Mouse (Mus musculus) CH12.LX (cell line): ENCODE data around the gene Fars2. TPM values are rescaled to one million over a fixed set of nuclear protein-coding genes. Genes with fewer than 3 reads are reported as not detected.

Experiments used
- DNase-seq: peaks from one replicate; pipeline ENCODE4 v3.0.0-alpha.2; 2013; ENCODE audit errors: extremely low read depth
- H3K27ac ChIP-seq: 2 replicates; pipeline ENCODE4 v1.5.1; 2012; ENCODE audit warnings: low read depth, mild to moderate bottlenecking, control low read depth, moderate library complexity; ENCODE audit not compliant: insufficient read depth
- H3K27me3 ChIP-seq: replicated peaks from 2 replicates; pipeline ENCODE3; 2012; ENCODE audit warnings: inconsistent platforms
- H3K36me3 ChIP-seq, 2 experiments: replicated peaks in 1 of 2; 2 replicates each; pipeline versions ENCODE3 to v1.6.1; 2012; ENCODE audit warnings: inconsistent platforms in 1 of 2, low read length in 1 of 2, mild to moderate bottlenecking in 1 of 2, mixed read lengths in 1 of 2, moderate library complexity in 1 of 2; ENCODE audit not compliant: control insufficient read depth in 1 of 2, insufficient read depth in 1 of 2
- H3K4me1 ChIP-seq, 2 experiments: 2 replicates each; pipeline ENCODE4 v1.6.1; 2012; ENCODE audit warnings: inconsistent platforms in 1 of 2, moderate library complexity in 1 of 2; ENCODE audit not compliant: insufficient read depth in 2 of 2, control insufficient read depth in 1 of 2
- H3K4me2 ChIP-seq: 2 replicates; pipeline ENCODE4 v1.6.1; 2012; ENCODE audit warnings: low read depth, mild to moderate bottlenecking, control low read depth; ENCODE audit not compliant: poor library complexity, insufficient read depth, severe bottlenecking
- H3K4me3 ChIP-seq, 3 experiments: fragments of 150-350 bp in 1 of 3; sonication (generic) in 1 of 3; replicated peaks in 1 of 3; 2 replicates each; pipeline versions ENCODE3 to v1.5.1; 2011 to 2012; ENCODE audit warnings: low read depth in 2 of 3, low read length in 2 of 3, mild to moderate bottlenecking in 2 of 3, moderate library complexity in 2 of 3, control low read depth in 1 of 3, improper control_type of control experiment in 1 of 3, inconsistent platforms in 1 of 3, mixed read lengths in 1 of 3; ENCODE audit not compliant: poor library complexity in 1 of 3
- H3K79me2 ChIP-seq: replicated peaks from 2 replicates; pipeline ENCODE4 v1.6.1; 2012; ENCODE audit warnings: mild to moderate bottlenecking, moderate library complexity; ENCODE audit not compliant: control insufficient read depth, poor library complexity, insufficient read depth, severe bottlenecking; ENCODE audit errors: extremely low read depth
- H3K9ac ChIP-seq: 2 replicates; pipeline ENCODE4 v1.6.1; 2012; ENCODE audit warnings: low read depth, mild to moderate bottlenecking, control low read depth, moderate library complexity; ENCODE audit not compliant: insufficient read depth
- H3K9me3 ChIP-seq: replicated peaks from 2 replicates; pipeline ENCODE3; 2012; ENCODE audit warnings: low read length, inconsistent platforms, mixed read lengths
- BHLHE40 ChIP-seq: IDR thresholded peaks from 2 replicates; pipeline ENCODE4 v1.6.1; 2011; ENCODE audit warnings: mild to moderate bottlenecking, low read depth, low read length, improper control_type of control experiment
- CHD1 ChIP-seq: IDR thresholded peaks from 2 replicates; pipeline ENCODE4 v1.6.1; 2012; ENCODE audit warnings: low read depth, low read length, improper control_type of control experiment, inconsistent platforms
- CHD2 ChIP-seq: IDR thresholded peaks from 2 replicates; pipeline ENCODE4 v1.6.1; 2011; ENCODE audit warnings: low read length, improper control_type of control experiment
- CTCF ChIP-seq, 2 experiments: IDR thresholded peaks in 1 of 2; conservative IDR thresholded peaks in 1 of 2; 2 replicates each; pipeline ENCODE4 v1.5.1; 2011 to 2012; ENCODE audit warnings: low read depth in 2 of 2, low read length in 2 of 2, improper control_type of control experiment in 1 of 2, inconsistent platforms in 1 of 2, mild to moderate bottlenecking in 1 of 2, moderate library complexity in 1 of 2
- ELF1 ChIP-seq: IDR thresholded peaks from 2 replicates; pipeline ENCODE4 v1.6.1; 2014; ENCODE audit warnings: low read depth, mild to moderate bottlenecking, inconsistent platforms, low read length, improper control_type of control experiment
- EP300 ChIP-seq: IDR thresholded peaks from 2 replicates; pipeline ENCODE4 v1.6.1; 2011; ENCODE audit warnings: low read length, improper control_type of control experiment
- ETS1 ChIP-seq: conservative IDR thresholded peaks from 2 replicates; pipeline ENCODE4 v1.6.1; 2012; ENCODE audit warnings: low read depth, mild to moderate bottlenecking, inconsistent platforms, low read length, improper control_type of control experiment, moderate library complexity
- HCFC1 ChIP-seq: IDR thresholded peaks from 2 replicates; pipeline ENCODE4 v1.6.1; 2012; ENCODE audit warnings: low read depth, mild to moderate bottlenecking, inconsistent platforms, low read length, improper control_type of control experiment
- IRF4 ChIP-seq: IDR thresholded peaks from 2 replicates; pipeline ENCODE4 v1.6.1; 2014; ENCODE audit warnings: low read depth, mild to moderate bottlenecking, inconsistent platforms, low read length, improper control_type of control experiment
- JUN ChIP-seq: IDR thresholded peaks from 2 replicates; pipeline ENCODE4 v1.6.1; 2011; ENCODE audit warnings: low read depth, mild to moderate bottlenecking, low read length, improper control_type of control experiment, moderate library complexity; ENCODE audit not compliant: insufficient read depth
- JUND ChIP-seq: conservative IDR thresholded peaks from 2 replicates; pipeline ENCODE4 v1.6.1; 2011; ENCODE audit warnings: low read depth, low read length, improper control_type of control experiment
- MAFK ChIP-seq: IDR thresholded peaks from 2 replicates; pipeline ENCODE4 v1.6.1; 2011; ENCODE audit warnings: low read length, improper control_type of control experiment; ENCODE audit not compliant: insufficient replicate concordance
- MAX ChIP-seq: IDR thresholded peaks from 2 replicates; pipeline ENCODE4 v1.6.1; 2011; ENCODE audit warnings: low read length, improper control_type of control experiment
- MAZ ChIP-seq: IDR thresholded peaks from 2 replicates; pipeline ENCODE4 v1.6.1; 2012; ENCODE audit warnings: low read depth, mild to moderate bottlenecking, inconsistent platforms, low read length, improper control_type of control experiment, moderate library complexity
- MEF2A ChIP-seq: IDR thresholded peaks from 2 replicates; pipeline ENCODE4 v1.6.1; 2014; ENCODE audit warnings: low read depth, mild to moderate bottlenecking, inconsistent platforms, low read length, improper control_type of control experiment, borderline replicate concordance
- NELFE ChIP-seq: IDR thresholded peaks from 2 replicates; pipeline ENCODE4 v1.6.1; 2011; ENCODE audit warnings: low read depth, low read length, improper control_type of control experiment
- NRF1 ChIP-seq: IDR thresholded peaks from 2 replicates; pipeline ENCODE4 v1.6.1; 2014; ENCODE audit warnings: low read depth, mild to moderate bottlenecking, inconsistent platforms, low read length, improper control_type of control experiment, moderate library complexity
- POLR2AphosphoS2 ChIP-seq: IDR thresholded peaks from 2 replicates; pipeline ENCODE4 v1.6.1; 2011; ENCODE audit warnings: low read depth, low read length, improper control_type of control experiment
- RAD21 ChIP-seq: IDR thresholded peaks from 2 replicates; pipeline ENCODE4 v1.6.1; 2011; ENCODE audit warnings: low read depth, mild to moderate bottlenecking, low read length, improper control_type of control experiment, moderate library complexity
- RCOR1 ChIP-seq: conservative IDR thresholded peaks from 2 replicates; pipeline ENCODE4 v1.6.1; 2012; ENCODE audit warnings: low read depth, mild to moderate bottlenecking, inconsistent platforms, low read length, improper control_type of control experiment
- SIN3A ChIP-seq: IDR thresholded peaks from 2 replicates; pipeline ENCODE4 v1.6.1; 2012; ENCODE audit warnings: low read length, improper control_type of control experiment, inconsistent platforms
- TBP ChIP-seq: conservative IDR thresholded peaks from 2 replicates; pipeline ENCODE4 v1.6.1; 2011; ENCODE audit warnings: low read depth, low read length, improper control_type of control experiment
- TCF12 ChIP-seq: IDR thresholded peaks from 2 replicates; pipeline ENCODE4 v1.6.1; 2014; ENCODE audit warnings: low read depth, mild to moderate bottlenecking, inconsistent platforms, low read length, improper control_type of control experiment
- UBTF ChIP-seq: IDR thresholded peaks from 2 replicates; pipeline ENCODE4 v1.6.1; 2012; ENCODE audit warnings: low read depth, mild to moderate bottlenecking, inconsistent platforms, low read length, improper control_type of control experiment, moderate library complexity
- USF1 ChIP-seq: IDR thresholded peaks from 2 replicates; pipeline ENCODE4 v1.6.1; 2014; ENCODE audit warnings: low read depth, mild to moderate bottlenecking, inconsistent platforms, low read length, improper control_type of control experiment
- USF2 ChIP-seq: conservative IDR thresholded peaks from 2 replicates; pipeline ENCODE4 v1.6.1; 2011; ENCODE audit warnings: low read depth, low read length, improper control_type of control experiment
- ZC3H11A ChIP-seq: IDR thresholded peaks from 2 replicates; pipeline ENCODE4 v1.6.1; 2012; ENCODE audit warnings: low read depth, mild to moderate bottlenecking, inconsistent platforms, low read length, improper control_type of control experiment
- ZMIZ1 ChIP-seq: IDR thresholded peaks from 2 replicates; pipeline ENCODE4 v1.6.1; 2012; ENCODE audit warnings: low read depth, mild to moderate bottlenecking, inconsistent platforms, low read length, improper control_type of control experiment
- dilution Hi-C: fragments of 300-500 bp; cut with MboI; formaldehyde crosslinking; loops from 2 replicates; pipeline ENCODE4 v1.14.3; 2020; ENCODE audit warnings: low sequenced_read_pairs; ENCODE audit not compliant: extremely low pct_unique_long_range_greater_than_20kb, extremely low pct_ligation_motif_present
- in situ Hi-C: fragments of 300-500 bp; cut with MboI; formaldehyde crosslinking; loops from 3 replicates; pipeline ENCODE4 v1.14.3; 2019; ENCODE audit warnings: low sequenced_read_pairs, low pct_ligation_motif_present, low pct_unique_long_range_greater_than_20kb, mixed read lengths
- polyA plus RNA-seq: library from polyadenylated mRNA; unstranded; fragments of >175 nt; gene quantifications from 2 replicates; pipeline ENCODE4 v1.2.1, GENCODE M21; 2012; ENCODE audit warnings: low read depth; ENCODE audit not compliant: insufficient read length
- total RNA-seq, 2 experiments: library from RNA; depleted of rRNA; stranded (reverse); fragments of 300-350 nt in 1 of 2; fragments of >200 nt in 1 of 2; gene quantifications; 2 replicates each; pipeline ENCODE4 v1.2.3; 2012 to 2014

Gene Fars2
- total and polyA plus RNA-seq, 3 experiments = 30.2 to 47.7 (median 46.4) TPM

- H3K79me2 ChIP-seq = no peaks in the 10 kb centered on the region
- no peak overlapping the region for H3K4me2 ChIP-seq
- no peak overlapping the region for H3K27ac ChIP-seq
- H3K36me3 ChIP-seq = peaks cover 2 to 26% of the 10 kb centered on the region in 2 experiments
- in situ Hi-C loops = no loop called here
- TF ChIP-seq EP300 (peak; percentile 89), IRF4 (peak; percentile 61), MAFK (0 out of 2 replicates have a peak, but pooled peaks have one; percentile 31), HCFC1 (no peak), NRF1 (no peak), NELFE (no peak), SIN3A (peak; percentile 31; the same call in 1 of the 2 replicates), ZC3H11A (no peak), CHD1 (no peak), CTCF (conservative IDR thresholded peaks at IDR 0.05 in 1 of 2, IDR thresholded peaks at IDR 0.05 in 1 of 2; ENCODE audit: low read depth in 2 of 2, low read length in 2 of 2) (no peak), BHLHE40 (peak; percentile 61), CHD2 (0 out of 2 replicates have a peak, but pooled peaks have one; percentile 35), TCF12 (peak; percentile 67), JUND (no peak; the same call in 1 of the 2 replicates), USF2 (no peak), ETS1 (peak; percentile 73), ELF1 (no peak), JUN (no peak)
- no peak overlapping the region for H3K9ac ChIP-seq
- no peaks in the 10 kb centered on the region for H3K9me3 ChIP-seq
- H3K27me3 ChIP-seq = no peaks in the 10 kb centered on the region
- H3K4me3 ChIP-seq = no peak overlapping the region
- H3K4me1 ChIP-seq = peaks cover 0 to 59% of the 10 kb centered on the region in 2 experiments; a peak in 2 of 4 replicates
- dilution Hi-C loops = no loop called here
- peak; percentile 81 for DNase-seq
Measured at GRCm38 (mm10) chr13:36074484-36074883, 42.7 kb upstream of the Fars2 start.

- H3K79me2 ChIP-seq = no peaks in the 10 kb centered on the region
- DNase-seq = no peak
- peaks cover 0 to 17% of the 10 kb centered on the region in 2 experiments; a peak in 1 of 4 replicates for H3K4me1 ChIP-seq
- dilution Hi-C loops = no loop called here
- H3K9me3 ChIP-seq = no peaks in the 10 kb centered on the region
- no peaks in the 10 kb centered on the region for H3K27me3 ChIP-seq
- no peak overlapping the region for H3K4me2 ChIP-seq
- in situ Hi-C loops = no loop called here
- no peak for TF ChIP-seq HCFC1
- no peak for TF ChIP-seq POLR2AphosphoS2
- TF ChIP-seq MAX = no peak
- TF ChIP-seq BHLHE40 = no peak
- no peak for TF ChIP-seq RCOR1
- no peak for TF ChIP-seq TBP
- no peak for TF ChIP-seq ELF1
- no peak for TF ChIP-seq ZMIZ1
- no peak for TF ChIP-seq CHD1
- TF ChIP-seq ZC3H11A = no peak
- TF ChIP-seq UBTF = no peak
- TF ChIP-seq NRF1 = no peak
- TF ChIP-seq MEF2A = no peak
- TF ChIP-seq USF1 = no peak
- no peak for TF ChIP-seq MAFK
- TF ChIP-seq RAD21 = no peak
- no peak for TF ChIP-seq MAZ
- no peak overlapping the region for H3K4me3 ChIP-seq
- H3K9ac ChIP-seq = no peak overlapping the region
- peaks cover 15 to 63% of the 10 kb centered on the region in 2 experiments for H3K36me3 ChIP-seq
- no peak overlapping the region for H3K27ac ChIP-seq
Measured at GRCm38 (mm10) chr13:36081591-36081990, 35.6 kb upstream of the Fars2 start.
